Mouse (Mus musculus): ENCODE results near the gene Gm4952. TPM values are rescaled to one million over a fixed set of nuclear protein-coding genes. Genes with fewer than 3 reads are reported as not detected.
"Not testable (repeated sequence)": the region's sequence is repeated elsewhere in the genome, so short reads cannot be mapped to it uniquely, and the experiment has no call there.

Gene Gm4952
- polyA plus RNA-seq, 1 experiment = 0.10 TPM

DNA sequence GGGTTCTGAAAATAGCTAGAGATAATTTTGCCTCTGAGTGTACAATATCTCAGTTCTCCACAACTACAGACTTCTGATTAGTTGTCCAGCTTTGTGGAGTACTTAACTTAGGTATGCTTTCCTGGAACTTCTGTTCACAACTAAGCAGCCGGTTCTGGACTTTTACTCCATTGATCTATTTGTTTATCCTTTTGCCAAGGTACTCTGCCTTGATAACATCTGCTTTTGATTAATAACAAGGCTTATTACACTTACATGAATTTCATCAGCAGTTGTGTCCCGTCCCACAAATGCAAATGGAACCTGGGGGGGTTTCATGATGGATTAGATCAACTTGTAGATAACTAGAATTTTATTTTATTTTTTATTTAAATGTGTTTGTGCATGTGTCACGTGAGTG is 37.1 kb downstream of the Gm4952 start:
- TF ChIP-seq POLR2A (IDR thresholded peaks at IDR 0.05; ENCODE audit: extremely low read depth, insufficient read depth, low read length) (no peak), CTCF (IDR thresholded peaks at IDR 0.05; ENCODE audit: extremely low read depth, insufficient read depth, low read length) (no peak)
- no peak overlapping the region for H3K27ac ChIP-seq (ENCODE audit: insufficient read depth, low read length)
- no peak overlapping the region for H3K4me3 ChIP-seq (ENCODE audit: insufficient read depth, low read length)
- no peaks in the 10 kb centered on the region for H3K4me1 ChIP-seq (ENCODE audit: control insufficient read depth, insufficient read depth, low read length)

DNA sequence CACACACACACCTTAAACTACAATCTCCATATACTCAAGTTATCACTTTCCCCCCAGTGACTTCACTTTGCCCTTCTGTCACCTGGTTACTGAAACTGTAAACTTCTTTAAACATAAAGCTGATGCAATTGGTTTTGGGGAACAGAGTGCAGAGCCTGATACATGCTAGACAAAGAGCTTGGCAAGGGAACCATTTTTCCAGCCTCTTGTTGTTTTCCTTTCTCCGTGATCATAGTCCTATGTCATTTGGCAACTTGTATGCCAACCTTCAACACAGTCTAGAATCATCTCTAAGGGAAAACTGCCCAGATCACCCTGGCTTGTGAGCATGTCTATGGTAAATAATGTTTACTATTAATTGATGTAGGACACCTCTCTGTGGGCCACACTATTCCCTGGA is 38.3 kb downstream of the Gm4952 start:
- no peak overlapping the region for H3K4me3 ChIP-seq (ENCODE audit: insufficient read depth, low read length)
- TF ChIP-seq POLR2A (IDR thresholded peaks at IDR 0.05; ENCODE audit: extremely low read depth, insufficient read depth, low read length) (no peak), CTCF (IDR thresholded peaks at IDR 0.05; ENCODE audit: extremely low read depth, insufficient read depth, low read length) (no peak)
- H3K4me1 ChIP-seq (ENCODE audit: control insufficient read depth, insufficient read depth, low read length) = no peaks in the 10 kb centered on the region
- H3K27ac ChIP-seq (ENCODE audit: insufficient read depth, low read length) = no peak overlapping the region

DNA sequence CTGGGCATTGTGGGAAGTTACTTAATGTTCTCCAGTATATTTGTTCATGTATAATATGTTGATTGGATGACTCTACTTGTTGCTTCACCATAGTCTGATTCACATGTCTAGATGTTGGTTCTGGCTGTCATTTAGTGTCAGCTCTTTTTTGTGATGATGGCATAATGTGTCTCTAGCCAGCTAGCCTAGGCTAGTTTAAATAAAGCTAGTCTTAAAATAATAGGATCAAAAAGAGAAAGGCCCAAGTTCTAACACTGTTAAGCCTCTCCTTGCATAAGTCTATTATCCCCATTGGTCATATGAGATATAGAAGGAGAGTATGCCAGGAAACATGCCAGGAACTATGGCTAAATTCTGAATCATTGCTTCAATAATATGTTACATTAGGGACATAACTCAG is 49.7 kb downstream of the Gm4952 start:
- Histone ChIP-seq H3K27ac (ENCODE audit: insufficient read depth, low read length) (no peak overlapping the region), H3K4me3 (ENCODE audit: insufficient read depth, low read length) (no peak overlapping the region), H3K4me1 (ENCODE audit: control insufficient read depth, insufficient read depth, low read length) (no peaks in the 10 kb centered on the region)
- no peak for TF ChIP-seq CTCF (IDR thresholded peaks at IDR 0.05; ENCODE audit: extremely low read depth, insufficient read depth, low read length)
- TF ChIP-seq POLR2A (IDR thresholded peaks at IDR 0.05; ENCODE audit: extremely low read depth, insufficient read depth, low read length) = no peak

DNA sequence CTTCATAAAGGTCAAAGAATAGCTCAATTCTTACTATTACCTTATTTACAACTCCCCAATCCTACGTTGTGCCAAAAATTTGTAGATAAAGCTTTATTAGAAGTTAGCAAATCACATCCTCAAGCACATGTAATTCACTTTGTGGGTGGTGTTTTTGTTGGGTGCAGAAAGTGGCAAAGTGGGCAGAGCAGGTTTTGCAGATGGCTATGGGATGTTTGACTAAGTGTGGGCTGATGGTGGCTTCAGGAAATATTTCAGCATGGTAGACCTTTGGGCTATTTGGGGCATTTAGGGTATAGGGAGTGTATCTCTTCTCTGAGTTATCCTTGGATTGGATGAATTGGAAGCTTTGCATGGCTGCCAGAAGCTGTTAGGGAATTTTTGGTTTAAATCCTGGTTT is 66.4 kb downstream of the Gm4952 start:
- H3K4me3 ChIP-seq (ENCODE audit: insufficient read depth, low read length) = no peak overlapping the region
- no peak overlapping the region for H3K27ac ChIP-seq (ENCODE audit: insufficient read depth, low read length)
- no peak for TF ChIP-seq CTCF (IDR thresholded peaks at IDR 0.05; ENCODE audit: extremely low read depth, insufficient read depth, low read length)
- no peak for TF ChIP-seq POLR2A (IDR thresholded peaks at IDR 0.05; ENCODE audit: extremely low read depth, insufficient read depth, low read length)
- no peaks in the 10 kb centered on the region for H3K4me1 ChIP-seq (ENCODE audit: control insufficient read depth, insufficient read depth, low read length)

DNA sequence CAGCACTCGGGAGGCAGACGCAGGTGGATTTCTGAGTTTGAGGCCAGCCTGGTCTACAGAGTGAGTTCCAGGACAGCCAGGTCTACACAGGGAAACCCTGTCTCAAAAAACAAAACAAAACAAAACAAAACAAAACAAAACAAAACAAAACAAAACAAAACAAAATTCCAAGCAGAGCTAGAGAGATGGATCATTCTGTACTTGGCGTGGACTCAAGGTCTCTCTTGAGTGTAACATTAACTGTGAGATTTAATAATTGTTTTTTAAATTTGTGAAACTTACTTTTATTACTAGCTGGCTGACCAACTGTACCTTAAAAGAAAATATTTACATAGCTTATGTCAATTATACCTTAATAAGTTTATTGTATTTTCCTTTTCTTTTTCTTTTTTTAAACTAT is 68.8 kb downstream of the Gm4952 start:
- not testable (repeated sequence) for H3K27ac ChIP-seq (ENCODE audit: insufficient read depth, low read length); H3K4me3 ChIP-seq (ENCODE audit: insufficient read depth, low read length); H3K4me1 ChIP-seq (ENCODE audit: control insufficient read depth, insufficient read depth, low read length)

DNA sequence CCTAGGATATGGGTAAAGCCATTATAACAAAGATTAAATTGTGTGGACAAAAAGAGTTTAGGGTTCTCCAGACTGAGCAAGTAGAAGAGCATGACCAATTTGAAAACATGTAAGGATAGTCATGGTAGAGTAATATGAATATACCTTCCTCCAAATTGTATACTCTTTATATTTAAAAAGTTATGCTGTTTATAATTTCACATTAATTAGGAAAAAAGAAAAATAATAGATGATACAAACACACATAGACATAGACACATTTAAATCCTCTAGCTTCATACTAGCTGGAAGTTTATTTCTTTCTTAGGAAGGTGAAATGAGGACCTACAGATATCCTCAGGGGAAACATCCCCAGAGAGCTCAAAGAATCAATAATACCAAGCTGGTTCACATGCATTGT is 70.4 kb downstream of the Gm4952 start, which contains the start of gene Olfr1442:
Gene Olfr1442 (plus strand): TSS at position 301 of the 400 bp plus-strand sequence.
- Histone ChIP-seq H3K27ac (ENCODE audit: insufficient read depth, low read length) (no peak within 1 kb of the TSS), H3K4me3 (ENCODE audit: insufficient read depth, low read length) (no peak within 1 kb of the TSS), H3K4me1 (ENCODE audit: control insufficient read depth, insufficient read depth, low read length) (no peaks in the 10 kb centered on the region)
- no peak for TF ChIP-seq POLR2A (IDR thresholded peaks at IDR 0.05; ENCODE audit: extremely low read depth, insufficient read depth, low read length)
- no peak for TF ChIP-seq CTCF (IDR thresholded peaks at IDR 0.05; ENCODE audit: extremely low read depth, insufficient read depth, low read length)

DNA sequence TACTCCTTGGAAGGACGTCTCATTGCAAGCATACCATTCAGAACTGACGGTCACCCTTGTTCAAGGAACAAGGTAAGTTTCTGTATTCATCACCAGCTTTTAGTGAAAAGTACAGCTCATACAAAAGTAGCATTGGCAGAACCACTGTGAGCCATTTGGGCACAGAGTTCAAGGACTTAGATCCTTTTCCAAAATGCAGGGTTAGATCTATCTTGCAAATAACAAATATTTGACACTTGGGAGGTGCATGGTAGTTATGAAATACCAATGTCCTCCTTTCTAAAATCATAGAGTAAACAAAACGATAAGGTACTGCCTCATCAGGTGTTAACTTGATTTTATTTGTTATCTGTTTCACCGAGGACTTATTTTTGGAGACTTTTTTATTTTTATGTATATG is 71.3 kb downstream of the Gm4952 start:
- TF ChIP-seq POLR2A (IDR thresholded peaks at IDR 0.05; ENCODE audit: extremely low read depth, insufficient read depth, low read length) (no peak), CTCF (IDR thresholded peaks at IDR 0.05; ENCODE audit: extremely low read depth, insufficient read depth, low read length) (no peak)
- H3K4me1 ChIP-seq (ENCODE audit: control insufficient read depth, insufficient read depth, low read length) = no peaks in the 10 kb centered on the region
- no peak overlapping the region for H3K27ac ChIP-seq (ENCODE audit: insufficient read depth, low read length)
- no peak overlapping the region for H3K4me3 ChIP-seq (ENCODE audit: insufficient read depth, low read length)

DNA sequence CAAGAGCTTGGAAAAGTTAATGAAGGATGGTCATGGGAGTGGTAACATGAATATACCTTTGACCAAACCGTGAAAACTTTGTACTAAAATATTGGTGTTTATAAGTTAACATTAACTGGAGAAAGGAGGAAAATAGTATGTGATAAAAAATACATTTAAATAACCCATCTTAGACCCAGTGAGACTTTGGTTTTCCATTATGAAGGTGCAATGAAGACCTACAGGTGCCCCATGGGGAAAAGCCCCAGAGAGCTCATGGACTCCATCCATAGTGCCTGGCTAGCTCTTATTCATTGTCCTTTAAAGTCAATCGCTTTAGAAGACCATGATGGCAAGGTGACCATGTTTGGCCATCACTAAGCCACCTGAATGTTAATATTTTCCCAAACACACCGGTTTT is 78.0 kb downstream of the Gm4952 start, which contains the start of gene Olfr1443:
Gene Olfr1443 (plus strand): TSS at position 301 of the 400 bp plus-strand sequence.
- Histone ChIP-seq H3K4me3 (ENCODE audit: insufficient read depth, low read length) (no peak within 1 kb of the TSS), H3K4me1 (ENCODE audit: control insufficient read depth, insufficient read depth, low read length) (no peaks in the 10 kb centered on the region), H3K27ac (ENCODE audit: insufficient read depth, low read length) (no peak within 1 kb of the TSS)
- TF ChIP-seq CTCF (IDR thresholded peaks at IDR 0.05; ENCODE audit: extremely low read depth, insufficient read depth, low read length) = no peak
- no peak for TF ChIP-seq POLR2A (IDR thresholded peaks at IDR 0.05; ENCODE audit: extremely low read depth, insufficient read depth, low read length)

Other genes starting within 250 kb of the Gm4952 start
- not detected in 2 replicates for gene Olfr1440, start 212.7 kb upstream of the Gm4952 start, polyA plus RNA-seq (2012; rRNA removed)
- gene Olfr1441, start 182.5 kb upstream of the Gm4952 start, polyA plus RNA-seq (2012; rRNA removed) = not detected in 2 replicates
- 0.02 TPM in 1 of 2 replicates, not detected in the other for gene Pfpl, start 172.1 kb upstream of the Gm4952 start, polyA plus RNA-seq (2012; rRNA removed)
- gene Mpeg1, start 139.2 kb upstream of the Gm4952 start, polyA plus RNA-seq (2012; rRNA removed) = 11.9 and 13.0 TPM in 2 replicates
- gene Dtx4, start 98.5 kb upstream of the Gm4952 start, polyA plus RNA-seq (2012; rRNA removed) = 20.8 and 23.2 TPM in 2 replicates
- 1.2 and 1.4 TPM in 2 replicates for gene Fam111a, start 54.2 kb upstream of the Gm4952 start, polyA plus RNA-seq (2012; rRNA removed)
- gene Glyat, start 33.3 kb downstream of the Gm4952 start, polyA plus RNA-seq (2012; rRNA removed) = not detected in 2 replicates
- gene Olfr1442, start 70.5 kb downstream of the Gm4952 start, polyA plus RNA-seq (2012; rRNA removed) = not detected in 2 replicates
- gene Olfr1443, start 78.1 kb downstream of the Gm4952 start, polyA plus RNA-seq (2012; rRNA removed) = not detected in 2 replicates
- not detected in 2 replicates for gene Keg1, start 95.8 kb downstream of the Gm4952 start, polyA plus RNA-seq (2012; rRNA removed)
- 2.1 and 3.2 TPM in 2 replicates for gene Cntf, start 165.7 kb downstream of the Gm4952 start, polyA plus RNA-seq (2012; rRNA removed)
- 51.3 and 55.9 TPM in 2 replicates for gene Zfp91, start 196.2 kb downstream of the Gm4952 start, polyA plus RNA-seq (2012; rRNA removed)
- gene Lpxn, start 196.2 kb downstream of the Gm4952 start, polyA plus RNA-seq (2012; rRNA removed) = 2.6 TPM in 2 replicates
- not detected in 2 replicates for gene Gm5244, start 246.7 kb downstream of the Gm4952 start, polyA plus RNA-seq (2012; rRNA removed)

All from cortical plate, adult 2 months (tissue).